Mouse (Mus musculus) embryonic facial prominence, embryonic 14.5 days (tissue): ENCODE data around the gene Slc25a24. TPM values are rescaled to one million over a fixed set of nuclear protein-coding genes. Genes with fewer than 3 reads are reported as not detected.

ENCODE experiments used
- ATAC-seq: fragments of 200-750 bp; cut with Nextera tagmentation; 2 replicates; pipeline ENCODE4 v1.8.0; 2017; ENCODE audit warnings: low read depth, moderate number of reproducible peaks, moderate TSS enrichment
- DNase-seq: peaks from one replicate; pipeline ENCODE4 v3.0.0-alpha.2; 2015; ENCODE audit warnings: low spot score
- H3K27ac ChIP-seq: fragments of 300-500 bp; sonication (generic); replicated peaks from 2 replicates; pipeline ENCODE4 v1.5.1; 2014; ENCODE audit warnings: low read depth, mild to moderate bottlenecking, low read length, moderate library complexity
- H3K27me3 ChIP-seq: fragments of 300-500 bp; sonication (generic); replicated peaks from 2 replicates; pipeline ENCODE4 v1.6.1; 2014; ENCODE audit warnings: low read length; ENCODE audit not compliant: control insufficient read depth, insufficient read depth
- H3K36me3 ChIP-seq: fragments of 300-500 bp; sonication (generic); 2 replicates; pipeline ENCODE4 v1.6.1; 2014; ENCODE audit warnings: low read length, mixed read lengths; ENCODE audit not compliant: control insufficient read depth, insufficient read depth
- H3K4me1 ChIP-seq: fragments of 300-500 bp; sonication (generic); 2 replicates; pipeline ENCODE4 v1.6.1; 2014; ENCODE audit warnings: antibody characterized with exemption, low read length; ENCODE audit not compliant: control insufficient read depth, insufficient read depth
- H3K4me2 ChIP-seq: fragments of 300-500 bp; sonication (generic); 2 replicates; pipeline ENCODE4 v1.6.1; 2014; ENCODE audit warnings: low read depth, mild to moderate bottlenecking, low read length, moderate library complexity, mixed read lengths
- H3K4me3 ChIP-seq: fragments of 300-500 bp; sonication (generic); 2 replicates; pipeline ENCODE4 v1.5.1; 2014; ENCODE audit warnings: low read depth, mild to moderate bottlenecking, low read length
- H3K9ac ChIP-seq: fragments of 300-500 bp; sonication (generic); 2 replicates; pipeline ENCODE4 v1.6.1; 2014; ENCODE audit warnings: low read depth, mild to moderate bottlenecking, low read length, moderate library complexity, mixed read lengths
- H3K9me3 ChIP-seq: fragments of 300-500 bp; sonication (generic); 2 replicates; pipeline ENCODE4 v1.6.1; 2016; ENCODE audit warnings: low read length; ENCODE audit not compliant: control insufficient read depth
- WGBS: fragments of 180-500 bp; shearing (Covaris S2); extraction: QIAGEN DNeasy Blood & Tissue Kit; methylation state at CpG from one replicate; pipeline ENCODE4 v1.1.7; 2014; 5-methylcytosine and 5-hydroxymethylcytosine counted together
- polyA plus RNA-seq: library from polyadenylated mRNA; unstranded; fragments of >200 nt; fragmentation: Nextera tagmentation; extraction: Ambion mirVana; gene quantifications from 2 replicates; pipeline ENCODE4 v1.2.1, GENCODE M21; 2014

Slc25a24 gene
- 47.1 and 54.1 TPM in 2 replicates for polyA plus RNA-seq

GRCm38 (mm10) chr3:109122641-109123530 lies at the start of gene Slc25a24:
Slc25a24 (plus strand) TSS chr3:109123149.
- ATAC-seq (peak; percentile 93), DNase-seq (peak; percentile 84)
- Histone ChIP-seq H3K27ac (peak within 1 kb of the TSS; percentile 91), H3K4me3 (peak within 1 kb of the TSS; percentile 86), H3K27me3 (no peaks in the 10 kb centered on the region), H3K9me3 (no peaks in the 10 kb centered on the region), H3K4me1 (peaks cover 13% of the 10 kb centered on the region; the same call in 1 of the 2 replicates), H3K4me2 (peak within 1 kb of the TSS; percentile 60), H3K9ac (peak within 1 kb of the TSS; percentile 95), H3K36me3 (peaks cover 11% of the 10 kb centered on the region; the same call in 1 of the 2 replicates)
- WGBS, result 2% methylated on average over 25 of the region's 49 CpGs

DNA sequence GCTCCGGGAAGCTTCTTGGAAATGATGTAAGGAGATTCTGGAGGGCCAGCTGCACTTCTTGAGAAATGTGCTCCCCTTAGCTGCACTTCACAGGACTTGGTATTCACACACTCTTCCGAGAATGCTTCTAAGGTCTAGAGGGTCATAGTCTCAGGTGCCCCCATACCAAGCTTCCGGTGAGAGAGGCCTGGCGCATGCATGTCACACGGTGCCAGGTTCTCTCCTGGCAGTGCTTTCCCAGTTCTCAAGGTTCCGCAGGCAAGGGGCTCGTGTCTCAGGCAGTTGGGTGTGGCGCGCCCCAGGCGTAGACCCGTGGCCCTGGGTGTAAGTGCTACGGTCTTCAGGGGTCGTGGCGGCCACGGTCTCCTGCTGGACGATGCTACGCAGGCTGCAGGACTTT lies 42.8 kb upstream of the Slc25a24 start, which contains the start of gene Slc25a54:
Gene Slc25a54, plus strand, starts transcription at position 301 of the 400 bp plus-strand sequence.
- Histone ChIP-seq H3K9ac (no peak within 1 kb of the TSS), H3K27me3 (no peaks in the 10 kb centered on the region), H3K9me3 (no peaks in the 10 kb centered on the region), H3K4me3 (no peak within 1 kb of the TSS), H3K4me1 (no peaks in the 10 kb centered on the region), H3K36me3 (no peaks in the 10 kb centered on the region), H3K4me2 (no peak within 1 kb of the TSS), H3K27ac (no peak within 1 kb of the TSS)
- DNase-seq (no peak), ATAC-seq (no peak)
- 91% methylated on average over 17 of the region's 17 CpGs for WGBS

DNA sequence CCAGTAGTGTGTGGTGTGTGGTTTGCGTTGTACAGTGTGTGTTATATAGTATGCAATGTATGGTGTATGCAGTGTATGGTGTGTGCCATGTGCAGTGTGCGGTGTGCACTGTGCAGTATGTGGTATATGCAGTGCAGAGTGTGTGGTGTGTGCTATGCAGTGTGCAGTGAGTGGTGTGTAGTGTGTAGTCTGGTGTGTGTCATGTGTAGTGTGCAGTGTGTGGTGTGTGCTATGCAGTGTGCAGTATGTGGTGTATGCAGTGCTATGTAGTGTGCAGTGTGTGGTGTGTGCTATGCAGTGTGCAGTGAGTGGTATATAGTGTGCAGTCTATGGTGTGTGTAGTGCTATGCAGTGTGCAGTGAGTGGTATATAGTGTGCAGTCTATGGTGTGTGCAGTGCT lies 38.5 kb upstream of the Slc25a24 start:
- Histone ChIP-seq H3K27ac (no peak overlapping the region), H3K4me2 (no peak overlapping the region), H3K4me1 (no peaks in the 10 kb centered on the region), H3K36me3 (no peaks in the 10 kb centered on the region), H3K9ac (no peak overlapping the region), H3K27me3 (no peaks in the 10 kb centered on the region), H3K4me3 (no peak overlapping the region), H3K9me3 (no peaks in the 10 kb centered on the region)
- WGBS, result 90% methylated on average over 2 of the region's 2 CpGs
- ATAC-seq (no peak), DNase-seq (no peak)

DNA sequence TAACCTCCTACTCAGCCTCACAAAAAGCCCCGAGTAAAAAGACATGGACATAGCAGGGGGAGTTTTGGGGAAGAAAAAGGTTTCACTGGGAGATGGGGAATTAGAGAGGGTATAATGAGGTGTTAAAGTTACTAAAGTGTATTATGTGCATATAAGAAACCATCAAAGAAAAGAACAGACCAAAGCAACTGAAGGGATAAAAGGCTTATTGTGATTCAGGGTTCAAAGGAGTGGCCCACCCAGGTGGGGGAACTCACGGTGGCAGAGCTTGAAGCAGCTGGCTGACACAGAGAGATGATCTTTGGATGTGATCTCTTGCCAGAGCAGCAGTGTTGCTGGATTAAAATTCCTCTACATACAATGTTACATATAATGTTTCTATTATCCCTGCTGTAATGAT lies 34.5 kb upstream of the Slc25a24 start:
- H3K9me3 ChIP-seq, result no peaks in the 10 kb centered on the region

DNA sequence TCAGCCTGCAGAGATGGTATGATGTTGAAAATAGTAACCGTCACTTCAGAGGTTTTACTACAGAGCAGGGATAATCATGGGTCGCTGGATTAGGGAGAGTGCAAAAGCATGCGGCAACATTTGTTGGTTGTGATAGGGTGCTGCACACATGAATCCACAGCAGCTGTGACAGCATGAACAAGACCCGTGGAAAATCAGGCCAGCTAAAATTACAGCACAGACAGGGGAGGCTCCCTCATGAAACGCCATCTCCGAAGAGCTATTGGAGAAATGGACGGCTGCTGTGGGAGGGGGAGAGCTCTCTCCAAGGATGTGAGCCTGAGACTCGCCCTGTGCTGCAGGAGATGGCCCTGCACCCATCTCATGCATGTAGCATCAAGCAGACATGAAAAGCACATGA lies 18.2 kb upstream of the Slc25a24 start:
- H3K9ac ChIP-seq, result no peak overlapping the region
- ATAC-seq (peak; percentile 62; the same call in 1 of the 2 replicates), DNase-seq (peak; percentile 66)
- peak overlapping the region; percentile 26; the same call in 1 of the 2 replicates for H3K4me2 ChIP-seq
- no peaks in the 10 kb centered on the region for H3K36me3 ChIP-seq
- WGBS, result 27% methylated on average over 8 of the region's 8 CpGs
- no peaks in the 10 kb centered on the region for H3K9me3 ChIP-seq
- no peaks in the 10 kb centered on the region for H3K4me1 ChIP-seq
- no peak overlapping the region for H3K4me3 ChIP-seq
- no peak overlapping the region for H3K27ac ChIP-seq
- H3K27me3 ChIP-seq, result no peaks in the 10 kb centered on the region

More for the DNA sequence above, 34.5 kb upstream of the Slc25a24 start:
- H3K4me3 ChIP-seq, result no peak overlapping the region
- H3K9ac ChIP-seq, result no peak overlapping the region
- WGBS, result 17% methylated on average over 2 of the region's 2 CpGs
- no peaks in the 10 kb centered on the region for H3K4me1 ChIP-seq
- no peaks in the 10 kb centered on the region for H3K27me3 ChIP-seq
- no peaks in the 10 kb centered on the region for H3K36me3 ChIP-seq
- DNase-seq (peak; percentile 32), ATAC-seq (no peak)
- H3K27ac ChIP-seq, result no peak overlapping the region
- no peak overlapping the region for H3K4me2 ChIP-seq

GRCm38 (mm10) chr3:109117136-109117535 lies 5.8 kb upstream of the Slc25a24 start:
- no peaks in the 10 kb centered on the region for H3K27me3 ChIP-seq
- no peaks in the 10 kb centered on the region for H3K36me3 ChIP-seq
- no peak overlapping the region for H3K9ac ChIP-seq
- H3K4me2 ChIP-seq, result no peak overlapping the region
- no peak overlapping the region for H3K4me3 ChIP-seq
- ATAC-seq (no peak), DNase-seq (no peak)
- no peaks in the 10 kb centered on the region for H3K4me1 ChIP-seq
- no peak overlapping the region for H3K27ac ChIP-seq
- peaks cover 4% of the 10 kb centered on the region; the same call in 1 of the 2 replicates for H3K9me3 ChIP-seq

- Histone ChIP-seq H3K27ac (no peak overlapping the region), H3K27me3 (no peaks in the 10 kb centered on the region), H3K4me1 (peaks cover 6% of the 10 kb centered on the region; the same call in 1 of the 2 replicates), H3K36me3 (no peaks in the 10 kb centered on the region), H3K9ac (no peak overlapping the region), H3K4me2 (no peak overlapping the region), H3K4me3 (no peak overlapping the region), H3K9me3 (no peaks in the 10 kb centered on the region)
- ATAC-seq (no peak), DNase-seq (no peak)
- WGBS, result 85% methylated on average over 5 of the region's 5 CpGs
Measured at GRCm38 (mm10) chr3:109119562-109119961, 3.4 kb upstream of the Slc25a24 start.

DNA sequence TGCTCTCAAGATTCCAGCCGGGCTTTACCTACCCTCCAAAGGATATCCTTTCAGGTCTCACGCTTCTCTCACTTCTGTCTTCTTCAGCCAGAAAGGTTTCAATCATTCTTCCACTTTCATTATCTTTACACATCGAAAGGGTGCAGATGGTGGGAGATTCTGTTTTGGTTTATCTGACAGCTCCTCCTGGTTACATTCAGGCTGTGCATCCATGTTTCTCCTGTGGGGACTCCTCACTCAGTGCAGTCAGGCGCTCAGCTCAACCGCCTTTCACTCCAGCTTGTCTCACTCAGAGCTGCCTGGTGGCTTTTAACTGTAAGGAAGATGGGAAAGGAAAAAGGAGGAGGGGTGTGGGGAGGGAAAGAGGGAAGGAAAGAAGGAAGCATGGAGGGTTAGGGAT lies 3.0 kb upstream of the Slc25a24 start:
- H3K4me1 ChIP-seq, result peaks cover 6% of the 10 kb centered on the region; the same call in 1 of the 2 replicates
- no peak for ATAC-seq

More for the DNA sequence above, 3.0 kb upstream of the Slc25a24 start:
- Histone ChIP-seq H3K9ac (no peak overlapping the region), H3K27ac (no peak overlapping the region), H3K36me3 (no peaks in the 10 kb centered on the region), H3K9me3 (no peaks in the 10 kb centered on the region), H3K4me2 (no peak overlapping the region), H3K27me3 (no peaks in the 10 kb centered on the region), H3K4me3 (no peak overlapping the region)
- no peak for DNase-seq
- WGBS, result 83% methylated on average over 5 of the region's 5 CpGs
